Mouse (Mus musculus) forebrain, embryonic 13.5 days (tissue): ENCODE data around the gene Gm13083. TPM values are rescaled to one million over a fixed set of nuclear protein-coding genes. Genes with fewer than 3 reads are reported as not detected.
"Not testable (repeated sequence)": the region's sequence is repeated elsewhere in the genome, so short reads cannot be mapped to it uniquely, and the experiment has no call there.

Experiments
- ATAC-seq: fragments of 200-750 bp; cut with Nextera tagmentation; 2 replicates; pipeline ENCODE4 v1.8.0; 2017
- H3K27ac ChIP-seq: fragments of 300-500 bp; sonication (generic); 2 replicates; pipeline ENCODE4 v1.5.1; 2015; ENCODE audit warnings: inconsistent platforms, mild to moderate bottlenecking, moderate library complexity
- H3K27me3 ChIP-seq: fragments of 300-500 bp; sonication (generic); 2 replicates; pipeline ENCODE4 v1.6.1; 2015; ENCODE audit warnings: mild to moderate bottlenecking, inconsistent platforms
- H3K36me3 ChIP-seq: fragments of 300-500 bp; sonication (generic); 2 replicates; pipeline ENCODE4 v1.6.1; 2015; ENCODE audit warnings: mild to moderate bottlenecking, inconsistent platforms; ENCODE audit not compliant: poor library complexity, severe bottlenecking
- H3K4me1 ChIP-seq: fragments of 300-500 bp; sonication (generic); 2 replicates; pipeline ENCODE4 v1.6.1; 2015; ENCODE audit warnings: inconsistent platforms
- H3K4me2 ChIP-seq: fragments of 300-500 bp; sonication (generic); 2 replicates; pipeline ENCODE4 v1.6.1; 2015; ENCODE audit warnings: inconsistent platforms, mild to moderate bottlenecking, moderate library complexity
- H3K4me3 ChIP-seq: fragments of 300-500 bp; sonication (generic); 2 replicates; pipeline ENCODE4 v1.5.1; 2015; ENCODE audit warnings: mild to moderate bottlenecking, inconsistent platforms
- H3K9ac ChIP-seq: fragments of 300-500 bp; sonication (generic); 2 replicates; pipeline ENCODE4 v1.6.1; 2015; ENCODE audit warnings: mild to moderate bottlenecking, inconsistent platforms
- H3K9me3 ChIP-seq: fragments of 300-500 bp; sonication (generic); replicated peaks from 2 replicates; pipeline ENCODE4 v1.6.1; 2016; ENCODE audit warnings: inconsistent platforms
- WGBS: fragments of 180-500 bp; shearing (Covaris S2); methylation state at CpG from one replicate; pipeline ENCODE4 v1.1.7; 2015; 5-methylcytosine and 5-hydroxymethylcytosine counted together
- polyA plus RNA-seq: library from polyadenylated mRNA; unstranded; fragments of >200 nt; fragmentation: Nextera tagmentation; extraction: Ambion mirVana; gene quantifications from 2 replicates; pipeline ENCODE4 v1.2.1, GENCODE M21; 2015

Gene Gm13083
- polyA plus RNA-seq: not detected in 2 replicates

- H3K27me3 ChIP-seq, H3K27ac ChIP-seq, ATAC-seq, H3K4me3 ChIP-seq, H3K4me2 ChIP-seq, H3K36me3 ChIP-seq, H3K9ac ChIP-seq, H3K4me1 ChIP-seq: not testable (repeated sequence)
- peaks cover 31% of the 10 kb centered on the region for H3K9me3 ChIP-seq
These were observed at the start of gene Gm13083 for GRCm38 (mm10) chr4:143614703-143615102. Gm13083 (plus strand) TSS chr4:143615003.

GRCm38 (mm10) chr4:143611927-143612326, 2.9 kb upstream of the Gm13083 start:
- H3K4me2 ChIP-seq, H3K27me3 ChIP-seq, H3K4me3 ChIP-seq, ATAC-seq, H3K9ac ChIP-seq, H3K36me3 ChIP-seq, H3K4me1 ChIP-seq, H3K27ac ChIP-seq: not testable (repeated sequence)
- WGBS: 86% methylated on average over 9 of the region's 9 CpGs
- H3K9me3 ChIP-seq: peaks cover 15% of the 10 kb centered on the region

- not testable (repeated sequence) for H3K36me3 ChIP-seq
These were observed 3.3 kb downstream of the Gm13083 start for GRCm38 (mm10) chr4:143618101-143618500.

GRCm38 (mm10) chr4:143657146-143657545, 42.3 kb downstream of the Gm13083 start, which contains the start of gene Gm13088:
Gm13088 (minus strand) TSS chr4:143657246.
- peaks cover 18% of the 10 kb centered on the region for H3K9me3 ChIP-seq
- H3K27me3 ChIP-seq, H3K4me1 ChIP-seq, H3K4me3 ChIP-seq, H3K27ac ChIP-seq, H3K9ac ChIP-seq, ATAC-seq, H3K4me2 ChIP-seq, H3K36me3 ChIP-seq: not testable (repeated sequence)

More at GRCm38 (mm10) chr4:143618101-143618500, 3.3 kb downstream of the Gm13083 start:
- H3K9me3 ChIP-seq: peaks cover 38% of the 10 kb centered on the region
- WGBS: 86% methylated on average over 4 of the region's 4 CpGs
- not testable (repeated sequence) for H3K9ac ChIP-seq, H3K4me3 ChIP-seq, H3K27ac ChIP-seq, ATAC-seq, H3K4me1 ChIP-seq, H3K27me3 ChIP-seq, H3K4me2 ChIP-seq

Other genes with a start within 250 kb of the Gm13083 start
- not detected in 2 replicates for gene Pramel1, start 220.6 kb upstream of the Gm13083 start, polyA plus RNA-seq
- 24.3 and 24.4 TPM in 2 replicates for gene Pramef8, start 202.6 kb upstream of the Gm13083 start, polyA plus RNA-seq
- gene Oog4, start 164.7 kb upstream of the Gm13083 start, polyA plus RNA-seq: not detected in 2 replicates
- gene Gm13043, start 103.7 kb upstream of the Gm13083 start, polyA plus RNA-seq: not detected in 2 replicates
- gene Gm13040, start 79.0 kb upstream of the Gm13083 start, polyA plus RNA-seq: not detected in 2 replicates
- not detected in 2 replicates for gene BC080695, start 63.3 kb upstream of the Gm13083 start, polyA plus RNA-seq
- not detected in 2 replicates for gene Gm13057, start 63.3 kb upstream of the Gm13083 start, polyA plus RNA-seq
- not detected in 2 replicates for gene Gm13088, start 42.2 kb downstream of the Gm13083 start, polyA plus RNA-seq
- gene Gm13089, start 87.7 kb downstream of the Gm13083 start, polyA plus RNA-seq: not detected in 2 replicates
- not detected in 2 replicates for gene Gm13078, start 104.5 kb downstream of the Gm13083 start, polyA plus RNA-seq
- gene Gm13023, start 174.3 kb downstream of the Gm13083 start, polyA plus RNA-seq: not detected in 2 replicates
- gene Gm13084, start 201.1 kb downstream of the Gm13083 start, polyA plus RNA-seq: not detected in 2 replicates
- not detected in 2 replicates for gene Gm13103, start 231.5 kb downstream of the Gm13083 start, polyA plus RNA-seq